Mouse (Mus musculus) cerebellum, adult 9-11 months (tissue): ENCODE data around the gene Rab1b.
"Not testable (repeated sequence)": the region's sequence is repeated elsewhere in the genome, so short reads cannot be mapped to it uniquely, and the experiment has no call there.

ENCODE experiments used
- DNase-seq: peaks from one replicate; pipeline ENCODE4 v3.0.0; 2022

Rab1b gene

GRCm38 (mm10) chr19:5106731-5107191 is at the start of gene Rab1b:
Rab1b (minus strand) TSS chr19:5107072.
- peak; percentile 99 for DNase-seq

DNA sequence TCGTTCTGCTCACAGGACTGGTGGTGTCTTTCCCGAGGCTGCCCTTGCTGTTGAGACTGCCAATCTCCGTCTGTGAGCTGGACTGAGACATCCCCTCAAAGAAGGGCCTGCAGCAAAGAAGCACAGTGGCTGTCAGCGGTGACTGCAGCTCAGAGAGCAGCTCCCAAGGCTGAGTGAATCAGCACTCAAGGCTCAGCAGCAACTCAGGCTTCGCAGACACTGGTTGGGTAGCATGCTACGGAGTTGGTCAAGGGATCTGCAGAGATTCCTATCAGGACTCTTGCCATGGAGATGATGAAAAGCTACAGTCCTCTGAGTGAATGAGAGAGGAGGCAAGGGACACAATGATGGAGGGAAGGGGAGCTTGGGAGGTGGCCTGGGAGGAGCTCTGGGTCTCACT is 45.4 kb upstream of the Rab1b start:
- peak; percentile 35 for DNase-seq

GRCm38 (mm10) chr19:5151741-5152140 is 44.9 kb upstream of the Rab1b start:
- no peak for DNase-seq

DNA sequence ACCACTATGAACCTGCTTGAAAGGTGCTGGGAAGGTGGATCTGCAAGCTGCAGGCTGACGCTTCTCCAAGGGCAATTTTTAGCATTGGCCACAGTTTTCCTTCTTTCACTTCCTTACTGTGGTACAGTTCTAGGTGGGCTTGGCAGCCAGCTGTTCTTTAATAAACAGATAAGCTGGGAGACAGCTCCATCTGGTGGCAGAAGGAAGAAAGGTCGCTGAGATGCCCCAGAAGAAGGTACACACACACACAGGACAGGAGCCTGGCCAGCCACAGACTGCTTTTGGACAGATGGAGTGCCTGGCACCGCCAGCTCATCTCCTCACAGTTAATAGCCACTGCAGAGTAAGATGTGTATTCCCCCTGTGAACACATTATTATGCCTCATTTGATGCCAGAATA is 44.5 kb upstream of the Rab1b start:
- DNase-seq, result peak; percentile 92

- peak; percentile 74 for DNase-seq
Measured at GRCm38 (mm10) chr19:5150358-5150757, 43.5 kb upstream of the Rab1b start.

DNA sequence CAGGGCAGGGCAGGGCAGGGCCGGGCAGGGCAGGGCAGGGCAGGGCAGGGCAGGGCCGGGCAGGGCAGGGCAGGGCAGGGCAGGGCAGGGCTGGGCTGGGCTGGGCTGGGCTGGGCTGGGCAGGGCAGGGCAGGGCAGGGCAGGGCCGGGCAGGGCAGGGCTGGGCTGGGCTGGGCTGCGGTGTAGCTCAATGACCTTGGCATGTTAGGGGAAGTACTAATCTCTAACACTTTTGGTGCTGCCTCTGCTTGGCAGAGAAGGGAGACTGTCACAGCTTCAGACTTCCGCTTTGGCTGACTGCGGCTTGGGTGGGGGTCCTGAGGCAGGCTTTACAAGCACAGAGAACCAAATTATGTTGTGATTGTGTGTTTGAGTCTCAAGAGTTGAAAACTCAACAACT is 42.2 kb upstream of the Rab1b start:
- not testable (repeated sequence) for DNase-seq

GRCm38 (mm10) chr19:5139640-5140039 is 32.8 kb upstream of the Rab1b start:
- peak; percentile 76 for DNase-seq

DNA sequence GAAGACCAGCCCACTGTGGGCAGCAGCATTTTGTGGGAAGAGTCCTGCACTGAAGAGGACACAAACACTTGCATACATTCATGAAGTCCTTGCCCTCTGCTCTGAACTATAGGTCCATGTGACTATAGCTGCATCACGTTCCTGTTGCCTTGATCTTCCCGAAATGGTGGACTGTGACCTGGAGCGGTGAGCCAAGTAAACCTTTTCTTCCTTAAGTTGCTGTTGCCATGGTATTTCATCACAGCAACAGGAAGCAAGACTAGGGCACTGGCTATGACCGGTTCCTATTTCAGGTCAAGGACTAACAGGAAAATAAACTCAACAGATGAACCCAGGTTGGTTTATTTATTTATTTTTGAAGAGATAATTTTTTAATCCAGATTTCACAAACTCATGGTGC is 24.4 kb upstream of the Rab1b start:
- no peak for DNase-seq

DNA sequence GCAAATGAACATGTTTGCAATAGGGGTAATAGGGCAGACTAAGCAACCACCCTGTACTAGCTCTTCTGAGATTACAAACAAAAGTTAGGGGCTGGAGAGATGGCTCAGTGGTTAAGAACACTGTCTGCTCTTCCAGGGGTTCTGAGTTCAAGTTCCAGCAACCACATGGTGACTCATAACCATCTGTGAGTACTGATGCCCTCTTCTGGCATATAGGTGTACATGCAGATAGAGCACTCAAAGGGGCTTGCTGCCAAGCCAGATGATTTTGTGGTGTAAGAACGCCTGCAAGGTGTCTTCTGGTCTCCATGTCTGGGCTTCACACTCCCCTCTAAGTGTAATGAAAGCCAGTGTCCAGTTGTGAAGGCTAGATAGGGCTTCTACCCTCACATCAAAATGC is 22.9 kb upstream of the Rab1b start:
- DNase-seq, result no peak

DNA sequence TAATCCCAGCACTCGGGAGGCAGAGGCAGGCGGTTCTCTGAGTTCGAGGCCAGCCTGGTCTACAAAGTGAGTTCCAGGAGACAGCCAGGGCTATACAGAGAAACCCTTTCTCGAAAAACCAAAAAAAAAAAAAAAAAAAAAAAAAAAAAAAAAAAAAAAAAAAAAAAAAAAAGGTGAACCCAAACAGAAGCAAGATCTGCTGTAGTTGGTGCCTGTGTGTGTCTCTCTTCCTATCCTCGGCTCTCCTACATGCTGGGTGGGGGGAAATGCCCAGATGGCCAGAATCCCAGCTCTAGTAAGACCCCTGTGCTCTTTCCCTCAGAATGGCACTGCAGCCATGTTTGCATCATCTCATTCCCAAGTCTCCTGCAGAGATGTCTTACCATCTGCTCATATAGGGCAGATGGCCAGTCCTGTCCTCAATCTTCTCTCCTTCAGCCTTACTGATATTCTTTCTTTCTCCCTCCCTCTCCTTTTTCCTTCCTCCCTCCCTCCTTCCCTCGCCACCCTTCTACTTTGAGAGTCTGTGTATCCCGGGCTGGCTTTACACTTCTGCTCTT is 17.3 kb upstream of the Rab1b start:
- peak; percentile 76 for DNase-seq

- no peak for DNase-seq
Measured at GRCm38 (mm10) chr19:5123241-5123640, 16.4 kb upstream of the Rab1b start.

DNA sequence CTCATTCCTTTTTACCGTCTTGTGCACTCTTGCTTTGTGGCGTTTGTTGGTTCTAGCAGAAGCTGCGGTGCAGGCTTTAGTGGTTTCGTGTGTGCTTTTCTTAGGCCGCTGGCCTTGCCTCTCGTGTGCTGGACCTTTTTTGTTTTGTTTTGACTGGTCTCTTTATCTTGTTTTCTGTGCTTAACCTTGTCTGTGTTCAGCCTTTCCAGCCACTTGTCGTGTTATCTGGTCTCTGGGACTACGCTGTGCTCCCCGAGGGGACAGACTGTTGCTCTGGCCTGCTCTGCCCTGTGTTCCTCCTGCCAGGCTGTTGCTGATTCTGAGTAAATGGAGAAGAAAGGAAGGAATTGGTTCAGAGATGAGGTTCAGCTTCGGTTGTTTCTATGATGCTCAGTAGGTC is 15.6 kb upstream of the Rab1b start:
- no peak for DNase-seq

DNA sequence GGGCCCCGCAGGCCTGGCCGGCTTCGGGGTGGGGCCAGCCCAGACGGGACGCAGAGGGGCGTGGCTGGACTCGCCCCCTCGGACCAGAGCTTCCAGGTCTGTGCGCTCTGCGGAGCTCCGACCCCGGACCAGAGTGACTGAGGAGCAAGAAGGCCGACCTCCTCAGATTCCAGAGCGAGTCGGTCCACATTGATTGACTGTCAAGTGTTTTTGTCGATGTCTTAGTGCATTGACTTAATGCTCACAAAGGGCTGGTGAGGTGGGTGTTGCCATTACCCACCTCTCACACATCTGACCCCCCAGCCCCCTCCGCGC is 11.5 kb upstream of the Rab1b start, which contains the start of gene Klc2:
Gene Klc2 (minus strand): TSS at position 177 of the 315 bp plus-strand sequence.
- DNase-seq, result no peak

GRCm38 (mm10) chr19:5117494-5118383 is 10.9 kb upstream of the Rab1b start:
- DNase-seq, result peak; percentile 92

GRCm38 (mm10) chr19:5113783-5114182 is 6.9 kb upstream of the Rab1b start:
- peak; percentile 62 for DNase-seq

- peak; percentile 59 for DNase-seq
Measured at GRCm38 (mm10) chr19:5109659-5110453, 3.0 kb upstream of the Rab1b start.

DNA sequence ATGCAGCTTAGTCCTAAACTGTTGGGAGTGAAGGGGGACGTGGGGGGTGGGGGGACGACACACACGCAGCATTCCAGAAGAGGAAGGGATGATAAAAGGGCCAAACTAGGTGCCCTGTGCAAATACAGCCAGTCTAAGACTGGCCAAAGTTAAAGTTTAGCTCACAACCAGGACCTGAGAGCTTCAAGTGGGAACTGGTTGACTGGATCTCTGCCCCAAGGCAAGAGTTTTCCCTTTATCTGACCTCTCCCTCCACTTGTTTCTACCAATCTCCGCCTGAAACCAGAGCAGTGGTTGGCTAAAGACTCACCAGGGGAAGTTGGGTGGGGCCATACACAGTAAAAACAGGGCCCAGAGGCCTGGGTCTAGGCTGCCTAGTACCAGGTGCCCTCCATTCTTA is 1.8 kb upstream of the Rab1b start:
- no peak for DNase-seq

GRCm38 (mm10) chr19:5108271-5108575 is 1.4 kb upstream of the Rab1b start:
- DNase-seq, result no peak

- peak; percentile 77 for DNase-seq
Measured at GRCm38 (mm10) chr19:5107556-5108270, 841 bp upstream of the Rab1b start.

GRCm38 (mm10) chr19:5106074-5106473 is 798 bp downstream of the Rab1b start:
- DNase-seq, result peak; percentile 76

GRCm38 (mm10) chr19:5098363-5099143 is 8.3 kb downstream of the Rab1b start, which contains the start of gene Cnih2:
Cnih2 (minus strand) TSS chr19:5098521.
- DNase-seq, result peak; percentile 81
